Comparison of ENCODE assay signal across 12 mouse cellular contexts in genomic region chr11:95350289-95350688, GRCm38 (mm10). TPM values are rescaled to one million over a fixed set of nuclear protein-coding genes. Genes with fewer than 3 reads are reported as not detected.
DNase-seq lines count a peak whose midpoint lies in the region; ATAC-seq and TF ChIP-seq lines count a peak whose summit lies in the region.
"Had no signal": no experiment of that assay in that cellular context is flagged by ENCODE, and none has a peak within 500 bp of the region (broad histone marks: within the 10 kb centered on the region; RNA-seq: fewer than 3 reads in every experiment).

No protein-coding gene starts in this region.

- TF ChIP-seq CTCF in layer of hippocampus, adult 2 months (conservative IDR thresholded peaks at IDR 0.05), result no peak
- TF ChIP-seq CTCF in kidney, postnatal 0 days (IDR thresholded peaks at IDR 0.05; ENCODE audit: low read depth), result no peak

- no peaks in the 10 kb centered on the region for H3K9me3 ChIP-seq in kidney, postnatal 0 days (replicated peaks; ENCODE audit: low read length)
- H3K9me3 ChIP-seq: embryonic facial prominence, embryonic 13.5 days; heart, embryonic 15.5 days; megakaryocyte, embryonic 14.5 days; stomach, embryonic 15.5 days had no signal

- no peak overlapping the region for H3K4me2 ChIP-seq in kidney, postnatal 0 days (ENCODE audit: low read length)
- H3K4me2 ChIP-seq: embryonic facial prominence, embryonic 13.5 days; heart, embryonic 15.5 days; stomach, embryonic 15.5 days had no signal

- no peak overlapping the region for H3K9ac ChIP-seq in kidney, postnatal 0 days (ENCODE audit: low read depth, low read length)
- H3K9ac ChIP-seq: embryonic facial prominence, embryonic 13.5 days; stomach, embryonic 15.5 days had no signal

- no peak overlapping the region for H3K4me3 ChIP-seq in layer of hippocampus, adult 2 months
- H3K4me3 ChIP-seq in kidney, postnatal 0 days (replicated peaks; ENCODE audit: low read depth, low read length), result no peak overlapping the region
- H3K4me3 ChIP-seq: embryonic facial prominence, embryonic 13.5 days; heart, embryonic 15.5 days; megakaryocyte, embryonic 14.5 days; stomach, embryonic 15.5 days had no signal

- DNase-seq in layer of hippocampus, adult 2 months (ENCODE audit: low spot score in 2 of 2), result no peak
- DNase-seq in layer of hippocampus, postnatal 25 days (ENCODE audit: extremely low spot score in 1 of 2, low spot score in 1 of 2), result no peak
- DNase-seq in 3T3-L1 (ENCODE audit: low read depth, low spot score), result peak; percentile 19
- DNase-seq in adipocyte (ENCODE audit: low spot score), result peak; percentile 78
- no peak for DNase-seq in kidney, postnatal 0 days (ENCODE audit: low spot score)
- no peak for DNase-seq in frontal cortex, postnatal 10 days (ENCODE audit: low spot score in 2 of 2)
- DNase-seq in testis, postnatal 14 days (ENCODE audit: low spot score), result no peak
- DNase-seq: cerebellum, adult 8-10 months had no signal

- peak overlapping the region; percentile 29; the same call in 1 of the 2 replicates for H3K27ac ChIP-seq in layer of hippocampus, adult 2 months
- 0 out of 2 replicates have a peak overlapping the region, but pooled peaks have one; percentile 13 for H3K27ac ChIP-seq in kidney, postnatal 0 days
- H3K27ac ChIP-seq: heart, embryonic 15.5 days; stomach, embryonic 15.5 days had no signal

- H3K36me3 ChIP-seq in kidney, postnatal 0 days (ENCODE audit: insufficient read depth, low read length), result 0 out of 2 replicates have a peak, but pooled peaks cover 4% of the 10 kb centered on the region

- H3K27me3 ChIP-seq in kidney, postnatal 0 days (ENCODE audit: insufficient read depth, low read length), result no peaks in the 10 kb centered on the region
- H3K27me3 ChIP-seq: embryonic facial prominence, embryonic 13.5 days; heart, embryonic 15.5 days; stomach, embryonic 15.5 days had no signal

- no peak for ATAC-seq in kidney, postnatal 0 days (replicated peaks; ENCODE audit: low FRiP score, low read depth)

- WGBS in kidney, postnatal 0 days, result 59% methylated on average over 6 of the region's 6 CpGs

- 0 out of 2 replicates have a peak, but pooled peaks cover 3% of the 10 kb centered on the region for H3K4me1 ChIP-seq in kidney, postnatal 0 days (replicated peaks; ENCODE audit: insufficient read depth, low read length)

RNA-seq across cellular contexts. Expression of gene Fam117a, which starts 13.5 kb away (rescaled TPM):
- 1 to 10 TPM; 4.1 to 6.0 TPM for total RNA-seq in layer of hippocampus, adult 2 months (2021)
- total RNA-seq in layer of hippocampus, postnatal 25 days (2021), result 1 to 10 TPM; 3.2 to 7.2 TPM
- polyA plus RNA-seq in kidney, postnatal 0 days (2015; fragmentation: Nextera tagmentation; extraction: Ambion mirVana), result 8.7 and 10.0 TPM in 2 replicates

RNA-seq across cellular contexts. Expression of gene Slc35b1, which starts 34.2 kb away (rescaled TPM):
- 10 to 100 TPM; 64.4 to 69.2 TPM for total RNA-seq in layer of hippocampus, adult 2 months (2021)
- 10 to 100 TPM; 69.7 to 69.9 TPM for total RNA-seq in layer of hippocampus, postnatal 25 days (2021)
- polyA plus RNA-seq in kidney, postnatal 0 days (2015; fragmentation: Nextera tagmentation; extraction: Ambion mirVana), result 103 and 104 TPM in 2 replicates

RNA-seq across cellular contexts. Expression of gene Kat7, which starts 40.2 kb away (rescaled TPM):
- 10 to 100 TPM; 83.3 to 85.7 TPM for total RNA-seq in layer of hippocampus, adult 2 months (2021)
- total RNA-seq in layer of hippocampus, postnatal 25 days (2021), result 10 to 100 TPM; 74.8 to 75.5 TPM
- polyA plus RNA-seq in kidney, postnatal 0 days (2015; fragmentation: Nextera tagmentation; extraction: Ambion mirVana), result 49.0 and 52.1 TPM in 2 replicates

Comparison
In these comparisons a context has a peak if more than half of its experiments do, and no peak if none do; other contexts are left out.
1. DNase-seq: peak in 3T3-L1 (single experiment) and adipocyte (single experiment); none in layer of hippocampus, adult 2 months (0 of 2), layer of hippocampus, postnatal 25 days (0 of 2), kidney, postnatal 0 days (single experiment), frontal cortex, postnatal 10 days (0 of 2) and testis, postnatal 14 days (single experiment).